Mouse (Mus musculus) layer of hippocampus, adult 2 months (tissue): ENCODE measurements around the gene Glt8d2. TPM values are rescaled to one million over a fixed set of nuclear protein-coding genes. Genes with fewer than 3 reads are reported as not detected.
"Not testable (repeated sequence)": the region's sequence is repeated elsewhere in the genome, so short reads cannot be mapped to it uniquely, and the experiment has no call there.

Experiments
- DNase-seq, 2 experiments: peaks; one replicate each; pipeline ENCODE4 v3.0.0; 2022; ENCODE audit warnings: low spot score in 2 of 2
- H3K27ac ChIP-seq: fragments of 200-600 bp; 2 replicates; pipeline ENCODE4 v1.8.1; 2022
- H3K4me3 ChIP-seq: fragments of 200-600 bp; 2 replicates; pipeline ENCODE4 v1.8.1; 2022; ENCODE audit warnings: mild to moderate bottlenecking
- CTCF ChIP-seq: fragments of 200-600 bp; conservative IDR thresholded peaks from 2 replicates; pipeline ENCODE4 v1.8.1; 2022; ENCODE audit warnings: antibody characterized with exemption, mild to moderate bottlenecking, moderate library complexity
- total RNA-seq, 2 experiments: library from RNA; stranded (reverse); gene quantifications; 2 replicates each; pipeline ENCODE4 v1.2.3; 2021

The Glt8d2 gene
- total RNA-seq, 2 experiments from 2014 or later = 17.9 to 18.6 TPM

DNA sequence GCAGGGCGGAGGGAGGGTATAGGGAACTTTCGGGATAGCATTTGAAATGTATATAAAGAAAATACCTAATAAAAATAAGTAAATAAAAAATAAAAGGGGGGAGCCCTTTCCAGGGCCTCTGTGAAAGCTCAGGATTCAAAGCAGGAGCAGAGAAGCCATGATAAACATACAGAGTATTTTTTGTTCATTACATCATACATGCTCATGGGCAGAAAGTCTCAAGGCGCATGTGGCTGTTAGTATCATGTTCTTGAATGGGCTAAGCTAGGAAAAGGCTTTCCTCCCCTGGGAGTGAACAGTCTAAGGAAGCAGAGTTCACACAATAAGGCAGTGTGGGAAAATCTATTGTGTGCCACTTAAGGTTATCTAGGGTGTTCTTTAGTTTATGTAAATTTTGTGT, 54.1 kb downstream of the Glt8d2 start:
- no peak for TF ChIP-seq CTCF

DNA sequence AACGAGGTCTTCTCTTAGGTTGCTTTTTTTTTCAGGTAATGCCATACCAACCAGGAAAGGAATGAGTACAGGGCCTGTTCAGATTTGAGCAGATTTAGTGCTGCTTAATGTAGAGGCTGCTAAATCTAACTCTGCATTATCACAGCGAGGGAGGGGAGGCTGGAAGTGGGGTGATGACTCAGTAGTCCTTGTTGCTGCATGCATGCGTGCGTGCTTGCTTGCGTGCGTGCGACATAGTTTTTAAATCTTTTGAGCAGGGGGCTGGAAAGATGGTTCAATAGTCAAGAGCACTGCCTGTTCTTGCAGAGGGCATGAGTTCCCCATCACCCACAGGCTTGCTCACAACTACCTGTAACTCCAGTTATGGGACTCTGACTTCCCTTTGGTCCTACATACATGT, 56.1 kb downstream of the Glt8d2 start:
- H3K4me3 ChIP-seq = no peak overlapping the region
- H3K27ac ChIP-seq = no peak overlapping the region
- no peak for DNase-seq
- TF ChIP-seq CTCF = no peak

More for the DNA sequence above, 54.1 kb downstream of the Glt8d2 start:
- DNase-seq = no peak
- H3K27ac ChIP-seq = no peak overlapping the region
- H3K4me3 ChIP-seq = no peak overlapping the region

DNA sequence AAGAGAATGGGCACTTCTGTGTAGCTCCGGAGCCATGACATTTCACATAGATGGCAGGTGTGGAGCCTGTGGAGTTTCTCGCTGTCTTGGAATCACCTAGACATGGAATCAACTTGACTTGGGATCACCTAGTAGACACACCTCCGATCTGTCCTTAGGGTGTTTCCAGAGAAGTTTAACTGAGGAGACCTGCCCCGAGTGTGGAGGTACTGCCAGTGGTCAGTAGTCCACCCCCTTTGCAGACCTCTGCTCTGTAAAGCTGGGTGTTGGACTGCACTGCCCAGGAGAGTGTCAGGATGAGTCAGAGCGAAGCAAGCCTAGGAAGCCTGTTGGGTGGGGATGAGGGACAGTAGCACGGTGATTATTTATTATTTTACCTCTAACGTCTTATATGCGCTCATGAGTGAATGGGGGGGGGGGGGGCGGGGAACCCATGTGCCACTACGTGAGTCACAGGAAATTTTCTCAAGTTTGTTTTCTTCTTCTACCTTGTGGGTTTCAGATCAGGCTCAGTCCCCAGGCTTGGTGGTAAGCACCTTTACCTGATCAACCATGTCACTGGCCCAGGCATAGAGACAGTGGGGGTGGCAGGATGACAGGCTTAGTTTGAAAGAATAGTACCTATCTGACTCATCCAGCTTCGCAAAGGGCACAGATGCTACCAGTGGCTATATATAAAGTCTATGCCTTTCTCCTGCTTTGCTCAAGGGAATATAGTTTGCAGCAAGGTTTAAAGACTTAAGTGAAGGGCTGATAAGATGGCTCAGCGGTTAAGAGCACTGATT, 57.8 kb downstream of the Glt8d2 start:
- TF ChIP-seq CTCF = no peak
- DNase-seq = no peak
- no peak overlapping the region for H3K27ac ChIP-seq
- H3K4me3 ChIP-seq = no peak overlapping the region

DNA sequence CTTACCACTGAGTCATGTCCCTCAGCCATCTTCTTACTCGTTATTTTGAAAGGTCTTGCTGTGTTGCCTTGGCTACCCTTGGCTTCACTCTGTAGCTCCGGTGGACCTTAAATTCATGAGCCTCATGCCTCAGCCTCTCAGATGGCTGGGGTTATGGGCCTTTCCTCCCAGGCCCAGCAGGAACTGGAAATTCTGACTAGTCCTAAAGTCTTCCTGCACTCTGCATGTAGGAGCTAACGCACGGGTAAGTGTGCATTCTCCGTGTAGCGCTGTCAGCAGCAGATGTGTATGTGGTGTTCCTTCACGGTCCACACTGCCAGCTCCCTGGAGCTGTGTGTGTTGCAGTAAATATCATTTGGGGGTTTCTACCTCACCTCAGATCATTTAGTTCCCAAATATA, 59.3 kb downstream of the Glt8d2 start:
- DNase-seq = no peak
- peak overlapping the region; percentile 66 for H3K4me3 ChIP-seq
- TF ChIP-seq CTCF = no peak
- H3K27ac ChIP-seq = no peak overlapping the region

DNA sequence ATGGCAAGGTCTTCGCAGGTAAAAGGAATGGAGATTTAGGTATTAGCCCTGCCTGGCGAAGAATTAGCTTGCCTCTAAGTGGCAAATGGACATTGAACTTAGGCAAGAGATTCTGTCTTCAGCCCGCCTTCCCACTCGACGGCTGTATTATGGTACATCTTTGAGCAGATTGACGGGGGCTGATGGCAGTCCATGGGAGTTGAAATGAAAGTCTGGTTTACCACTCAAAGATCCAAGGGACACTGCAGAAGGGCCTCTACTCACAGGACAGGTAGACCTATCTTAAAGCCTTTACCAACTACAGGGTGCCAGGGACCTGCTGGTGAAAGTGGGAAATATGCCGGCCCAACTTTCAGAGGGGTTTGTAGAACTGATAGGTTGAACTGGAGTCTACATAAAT, 60.0 kb downstream of the Glt8d2 start:
- TF ChIP-seq CTCF = no peak

DNA sequence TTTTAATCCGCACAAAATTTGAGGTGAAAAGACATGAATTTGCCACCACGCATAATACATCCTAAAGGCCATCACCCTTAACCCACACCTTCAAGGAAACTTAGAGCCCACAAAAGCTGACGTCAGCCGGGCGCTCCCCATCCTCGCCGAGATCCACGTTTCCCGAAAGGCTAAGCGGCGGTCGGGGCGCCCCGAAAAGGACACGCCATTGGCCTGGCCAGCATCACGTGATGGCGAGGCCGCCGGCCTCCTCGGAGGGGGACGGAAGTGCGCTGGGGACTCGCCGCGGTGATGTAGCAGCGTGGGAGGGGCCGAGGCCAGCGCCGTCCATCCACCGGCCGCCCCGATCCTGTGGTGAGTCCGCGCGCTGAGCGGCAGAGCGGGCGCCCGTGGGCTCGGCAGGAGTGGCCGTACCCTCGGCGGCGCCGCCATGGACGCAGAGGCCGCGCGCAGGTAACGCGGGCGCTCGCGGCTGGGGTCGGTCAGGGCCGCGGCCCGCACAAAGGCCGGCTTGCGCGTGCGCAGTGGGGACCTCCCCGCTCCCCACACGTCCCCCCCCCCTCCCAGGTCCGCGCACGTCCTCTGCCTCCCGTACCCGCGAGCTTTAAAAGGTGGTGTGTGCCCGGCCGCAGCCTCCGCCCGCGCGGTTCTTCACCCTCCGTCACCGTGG, 60.7 kb downstream of the Glt8d2 start, which contains the start of gene Tdg:
TSS of gene Tdg (plus strand) at position 243 of the 670 bp plus-strand sequence.
- peak; percentile 87 to 91 for DNase-seq
- H3K4me3 ChIP-seq = peak within 1 kb of the TSS; percentile 66
- peak within 1 kb of the TSS; percentile 97 for H3K27ac ChIP-seq

More for the DNA sequence above, 60.0 kb downstream of the Glt8d2 start:
- DNase-seq = no peak
- peak overlapping the region; percentile 97 for H3K27ac ChIP-seq
- H3K4me3 ChIP-seq = peak overlapping the region; percentile 66

DNA sequence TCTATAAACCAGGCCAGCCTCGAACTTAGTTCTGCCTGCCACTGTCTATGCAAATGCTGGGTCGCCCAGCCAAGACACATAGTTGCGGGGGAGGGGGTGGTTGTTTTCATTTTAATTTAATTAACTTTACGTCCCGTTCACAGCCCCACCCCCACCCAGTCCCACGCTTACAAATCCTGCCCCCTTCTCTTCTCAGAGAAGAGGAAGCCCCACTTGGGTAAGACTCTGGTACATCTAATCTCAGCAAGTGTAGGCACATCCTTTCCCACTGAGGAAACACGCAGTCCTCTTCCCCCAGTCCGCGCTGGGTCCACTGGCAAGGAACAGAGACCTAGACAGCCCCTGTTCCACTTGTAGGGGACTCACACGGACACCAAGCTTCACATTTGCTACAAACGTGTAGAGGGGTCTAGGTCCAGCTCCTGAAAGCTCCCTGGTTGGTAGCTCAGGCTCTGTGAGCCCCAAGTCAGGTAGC, 61.3 kb downstream of the Glt8d2 start:
- Histone ChIP-seq H3K4me3 (peak overlapping the region; percentile 66), H3K27ac (peak overlapping the region; percentile 97)
- DNase-seq = peak in 1 of 2 experiments; percentile 31
- TF ChIP-seq CTCF = no peak

DNA sequence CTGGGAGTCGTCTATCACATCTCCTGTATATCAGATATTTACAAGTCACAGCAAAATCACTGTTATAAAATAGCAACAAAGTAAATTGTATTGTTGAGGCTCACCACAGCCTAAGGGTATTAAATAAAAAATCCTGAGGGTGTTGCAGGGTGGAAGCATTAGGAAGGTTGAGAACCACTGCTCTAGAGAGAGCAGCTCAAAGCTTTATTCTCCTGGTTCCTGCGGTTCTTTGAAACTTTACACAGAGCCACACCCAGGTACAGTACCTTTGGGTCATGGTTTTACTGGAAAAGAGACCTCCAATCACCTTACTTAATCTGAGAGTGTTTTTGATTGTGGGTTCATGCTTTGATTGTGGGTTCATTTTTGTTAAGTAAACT, 66.9 kb downstream of the Glt8d2 start:
- DNase-seq = not testable (repeated sequence)
- Histone ChIP-seq H3K27ac (peak overlapping the region; percentile 89), H3K4me3 (peak overlapping the region; percentile 87)

DNA sequence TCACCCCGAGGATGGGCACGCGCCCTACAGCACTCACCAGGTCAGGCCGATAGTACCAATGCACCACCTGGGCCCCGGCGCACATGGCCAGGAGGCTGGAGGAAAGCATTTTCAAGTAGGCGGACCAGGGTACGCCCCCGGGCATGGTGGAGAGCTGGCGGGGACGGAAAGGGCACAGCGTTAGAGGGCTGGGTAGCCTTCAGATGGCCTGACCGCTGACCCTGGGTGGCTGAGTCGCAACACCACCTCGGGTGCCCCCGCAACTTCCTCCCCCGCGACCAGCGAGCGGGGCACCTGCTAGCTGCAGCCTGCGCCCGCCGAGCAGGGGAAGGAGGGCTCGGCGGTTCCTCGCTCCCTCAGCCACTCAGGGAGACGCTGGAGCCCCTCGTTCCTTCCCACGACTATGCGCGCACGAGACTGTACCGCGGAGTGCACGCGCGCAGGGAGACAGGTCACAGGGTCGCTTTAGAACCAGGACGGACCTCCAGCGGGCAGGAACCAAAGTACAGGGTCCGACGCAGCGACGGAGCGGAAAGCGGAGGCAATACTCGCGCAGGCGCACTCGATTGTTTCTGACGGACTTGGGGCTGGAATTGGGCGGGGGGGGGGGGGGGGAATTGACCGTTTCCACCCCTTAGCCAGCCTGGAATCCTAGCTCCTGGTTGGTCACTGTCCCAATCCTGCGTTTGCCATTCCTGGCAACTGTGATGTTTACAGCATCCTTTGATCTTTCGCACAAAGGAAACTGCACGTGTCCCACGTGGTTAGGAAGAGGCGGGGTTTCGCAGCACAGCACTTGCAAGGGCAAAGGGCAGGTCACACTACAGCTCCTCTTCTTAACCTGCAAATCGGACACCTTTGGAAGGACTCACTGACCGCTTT, 67.5 kb downstream of the Glt8d2 start, which contains the start of gene 1190007I07Rik:
TSS of gene 1190007I07Rik (minus strand) at position 558 of the 882 bp plus-strand sequence.
- DNase-seq = peak; percentile 76 to 84
- peak within 1 kb of the TSS; percentile 87 for H3K4me3 ChIP-seq
- TF ChIP-seq CTCF = peak; percentile 49
- H3K27ac ChIP-seq = peak within 1 kb of the TSS; percentile 89

DNA sequence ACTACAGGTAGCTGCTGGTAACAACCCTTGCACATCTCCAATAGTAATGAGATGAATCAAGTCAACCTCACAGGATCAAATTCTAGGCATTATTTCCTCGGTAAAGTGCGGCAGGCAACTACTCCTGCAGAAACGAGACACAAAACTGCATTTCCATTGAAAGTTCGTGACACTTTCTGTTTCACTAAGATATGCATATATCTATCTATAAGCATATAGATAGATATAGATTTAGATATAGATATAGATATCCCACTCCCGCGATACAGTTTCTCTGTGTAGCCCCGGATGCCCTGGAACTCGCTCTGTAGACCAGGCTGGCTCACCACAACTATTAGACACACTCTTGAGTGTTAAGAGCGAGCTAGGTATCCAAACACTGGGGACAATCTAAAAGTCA, 68.2 kb downstream of the Glt8d2 start:
- H3K27ac ChIP-seq = peak overlapping the region; percentile 89
- peak overlapping the region; percentile 87 for H3K4me3 ChIP-seq
- no peak for DNase-seq
- no peak for TF ChIP-seq CTCF

Other genes starting within 250 kb of the Glt8d2 start
- not detected for gene Gm1553, start 198.0 kb downstream of the Glt8d2 start, total RNA-seq
- 10 to 100 TPM; 21.7 to 23.1 TPM for gene 1190007I07Rik, start 67.4 kb downstream of the Glt8d2 start, total RNA-seq
- 10 to 100 TPM; 44.7 to 47.9 TPM for gene Tdg, start 60.8 kb downstream of the Glt8d2 start, total RNA-seq
- 10 to 100 TPM; 46.7 to 51.5 TPM for gene Hcfc2, start 5.5 kb upstream of the Glt8d2 start, total RNA-seq
- 10 to 100 TPM; 67.7 to 67.8 TPM for gene Nfyb, start 73.5 kb upstream of the Glt8d2 start, total RNA-seq
- gene Txnrd1, start 143.3 kb upstream of the Glt8d2 start, total RNA-seq = 10 to 100 TPM; 53.1 to 54.0 TPM
- gene Eid3, start 176.0 kb upstream of the Glt8d2 start, total RNA-seq = 1 to 10 TPM; 2.7 TPM